Mouse (Mus musculus) 3134 (cell line): Measurements from ENCODE around the gene Kitl.

Experiments
- DNase-seq: peaks from one replicate; pipeline ENCODE4 v3.0.0-alpha.2; 2011; ENCODE audit warnings: low spot score; ENCODE audit not compliant: insufficient read length; ENCODE audit errors: extremely low read depth

Kitl gene

GRCm38 (mm10) chr10:100026778-100027177 lies 11.3 kb downstream of the Kitl start:
- DNase-seq, result no peak

DNA sequence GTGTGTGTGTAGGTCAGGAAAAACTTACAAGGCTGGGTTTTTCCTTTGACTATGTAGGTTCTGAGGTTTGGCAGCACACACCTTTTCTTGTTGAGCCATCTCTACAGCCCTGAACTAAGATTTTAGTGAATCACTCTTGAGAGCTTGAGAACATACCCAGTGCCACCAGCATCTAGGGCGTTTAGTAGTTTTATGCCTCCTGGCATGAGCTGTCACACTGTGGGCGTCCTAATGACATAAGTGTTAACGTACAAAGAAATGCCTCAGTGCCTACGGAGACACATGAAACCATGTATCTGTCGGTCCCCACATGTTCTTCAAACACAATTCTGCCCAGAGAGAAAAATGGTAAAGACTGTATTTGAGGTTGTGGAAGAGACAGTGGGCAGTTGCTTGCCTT lies 15.0 kb downstream of the Kitl start:
- no peak for DNase-seq

DNA sequence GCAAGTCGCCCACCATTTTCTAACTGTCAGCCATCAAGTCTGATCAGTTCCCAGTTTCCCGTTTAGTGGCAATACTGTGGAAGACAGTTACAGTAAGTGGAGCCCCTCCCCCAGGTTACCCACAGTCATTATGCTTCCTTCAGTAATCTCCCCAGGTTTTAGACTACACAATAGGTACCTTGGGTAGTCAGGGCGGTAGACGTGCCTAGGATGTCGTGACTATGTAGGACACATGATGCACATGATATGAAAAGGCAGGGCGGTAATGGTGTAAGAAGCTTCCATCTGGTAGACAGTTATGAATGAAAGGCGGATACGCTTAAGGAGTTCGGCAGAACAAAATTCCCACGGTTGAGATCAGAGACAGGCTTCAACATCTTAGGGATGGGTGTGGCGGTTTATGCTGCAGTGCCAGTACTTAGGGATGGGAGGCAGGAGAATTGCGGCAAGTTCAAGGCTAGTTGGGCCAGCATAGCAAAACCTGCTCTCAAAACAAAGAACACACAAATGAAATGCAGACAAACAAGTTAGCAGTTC lies 15.6 kb downstream of the Kitl start:
- no peak for DNase-seq

DNA sequence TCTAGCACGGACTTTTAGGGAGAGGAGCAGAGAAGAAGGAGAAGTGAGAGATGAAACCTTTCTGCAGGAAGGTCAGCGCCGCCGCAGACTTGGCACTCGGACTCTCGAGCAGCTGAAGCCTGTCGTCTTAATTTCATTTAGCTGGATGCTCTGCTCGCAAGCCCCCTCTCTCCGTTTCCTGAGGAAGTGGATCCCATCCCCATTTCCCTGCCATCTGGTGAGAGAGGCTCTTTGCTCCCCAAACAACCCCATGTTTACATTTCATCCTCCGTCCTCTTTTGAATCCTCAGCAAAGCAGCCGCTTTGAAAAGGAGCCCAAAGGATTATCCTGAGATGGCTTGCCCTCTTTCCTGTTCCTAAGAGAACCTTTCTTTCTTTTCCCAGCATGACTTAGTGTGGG lies 16.2 kb downstream of the Kitl start:
- no peak for DNase-seq

- peak; percentile 51 for DNase-seq
Observed at GRCm38 (mm10) chr10:100032566-100032965, 17.1 kb downstream of the Kitl start.

DNA sequence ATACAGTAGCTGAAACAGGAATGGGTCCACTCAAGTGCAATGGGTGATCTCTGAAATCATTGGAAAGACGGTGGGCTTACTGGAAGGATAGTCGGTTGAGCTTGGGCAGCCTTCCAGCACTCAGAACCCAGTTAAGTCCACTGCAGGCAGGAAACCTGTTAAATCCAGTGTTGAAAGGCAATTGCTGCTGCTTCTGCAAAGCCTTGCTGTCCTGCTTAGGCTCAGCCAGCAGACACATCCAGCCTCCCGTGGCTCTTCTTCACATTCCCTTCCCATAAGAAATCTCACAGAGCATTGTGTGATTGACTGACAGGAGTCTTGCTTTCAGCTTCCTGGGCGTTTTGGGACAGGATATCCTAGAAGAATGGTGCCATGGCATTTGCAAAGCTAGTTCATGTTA lies 20.6 kb downstream of the Kitl start:
- DNase-seq, result no peak

DNA sequence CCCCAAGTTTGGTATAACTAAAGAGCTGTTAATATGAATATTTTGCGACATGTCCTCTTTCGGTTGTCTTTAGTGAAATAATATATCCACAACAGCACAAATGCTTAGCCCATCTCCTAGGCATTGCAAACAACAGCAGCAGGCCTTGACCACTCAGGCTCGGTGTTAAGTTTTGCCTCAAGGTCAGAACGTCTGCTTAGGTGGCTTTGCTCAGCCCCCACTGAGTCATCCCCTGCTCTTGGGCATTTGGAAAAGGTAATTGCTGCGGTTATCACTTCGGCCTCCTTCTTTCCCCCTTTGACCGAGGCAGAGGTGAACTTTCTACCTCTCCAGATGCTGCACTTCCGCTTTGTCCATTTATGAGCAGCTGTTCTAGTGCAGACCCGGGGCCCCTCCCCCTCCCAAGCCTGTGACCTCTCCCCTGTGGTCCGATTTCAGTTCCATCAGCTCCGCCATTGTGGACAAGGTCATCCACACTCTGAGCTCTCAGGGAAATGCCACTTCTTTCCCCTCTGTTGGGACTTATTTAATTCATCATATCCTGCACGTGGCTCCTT lies 23.0 kb downstream of the Kitl start:
- no peak for DNase-seq

- no peak for DNase-seq
Observed at GRCm38 (mm10) chr10:100038994-100039393, 23.6 kb downstream of the Kitl start.

DNA sequence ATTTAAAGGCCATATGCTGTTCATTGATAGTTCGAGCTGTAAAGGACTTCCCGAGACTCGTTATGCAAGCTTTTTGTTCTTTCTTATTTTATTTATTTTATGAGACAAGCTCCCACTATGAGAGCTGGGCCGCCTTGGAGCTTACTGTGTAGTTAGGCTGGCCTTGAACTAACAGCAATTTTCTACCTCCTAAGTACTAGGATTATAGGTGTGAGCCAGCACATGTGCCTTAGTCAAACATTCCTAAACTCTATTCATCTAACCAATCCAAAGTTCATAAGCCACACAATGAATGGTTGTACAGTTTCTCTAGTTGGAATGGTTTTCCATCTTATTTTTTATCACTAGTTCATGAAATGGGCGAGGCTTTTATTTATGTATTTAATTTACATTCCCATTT lies 28.3 kb downstream of the Kitl start:
- DNase-seq, result no peak

- no peak for DNase-seq
Observed at GRCm38 (mm10) chr10:100044153-100044552, 28.7 kb downstream of the Kitl start.

GRCm38 (mm10) chr10:100051146-100051783 lies 35.8 kb downstream of the Kitl start:
- DNase-seq, result no peak

- no peak for DNase-seq
Observed at GRCm38 (mm10) chr10:100052404-100052803, 37.0 kb downstream of the Kitl start.

GRCm38 (mm10) chr10:100052911-100053310 lies 37.5 kb downstream of the Kitl start:
- DNase-seq, result no peak

GRCm38 (mm10) chr10:100054006-100054405 lies 38.6 kb downstream of the Kitl start:
- peak; percentile 14 for DNase-seq

- DNase-seq, result no peak
Observed at GRCm38 (mm10) chr10:100055082-100055481, 39.7 kb downstream of the Kitl start.

DNA sequence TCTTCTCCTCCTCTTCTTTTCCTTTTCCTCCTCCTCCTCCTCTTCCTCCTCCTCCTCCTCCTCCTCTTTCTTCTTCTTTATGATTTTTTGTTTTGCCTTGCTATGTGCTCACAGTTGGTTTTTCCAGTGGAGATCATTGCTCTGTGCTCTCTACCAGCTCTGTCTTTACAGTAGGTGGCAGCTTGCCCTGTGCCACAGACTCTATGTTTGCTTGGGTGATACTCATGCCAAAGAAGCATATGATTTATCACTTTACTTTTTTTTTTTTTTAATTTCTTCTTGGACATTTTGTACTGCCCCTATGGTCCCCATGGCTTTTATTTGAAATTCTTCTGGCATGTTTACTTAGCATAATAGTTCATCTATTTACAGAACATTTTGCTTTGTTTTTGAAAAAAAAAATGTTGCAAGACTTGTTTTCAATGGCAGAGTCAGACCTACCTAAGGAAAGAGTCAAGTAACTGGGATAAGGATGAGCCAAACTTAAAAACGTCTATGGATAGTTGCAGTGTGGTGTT lies 41.7 kb downstream of the Kitl start:
- DNase-seq, result no peak

DNA sequence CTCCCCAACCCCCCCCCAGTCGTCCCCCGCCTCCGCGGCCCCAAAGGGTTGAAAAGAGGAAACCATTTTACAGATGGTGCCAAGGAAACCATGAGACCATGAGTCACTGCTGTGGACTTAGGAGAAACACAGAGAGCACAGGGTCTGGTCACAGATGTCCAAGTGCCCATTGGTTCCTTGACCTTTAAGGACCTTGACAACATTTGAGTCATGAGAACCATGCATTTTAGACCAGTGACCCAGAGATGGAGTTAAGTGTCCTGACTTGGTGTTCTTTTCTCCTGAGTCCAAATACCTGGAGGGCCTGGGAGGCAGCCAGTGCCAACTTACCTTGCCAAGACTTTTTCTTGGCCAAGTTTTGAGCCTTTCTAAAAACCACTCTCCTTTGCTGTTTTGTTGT lies 43.9 kb downstream of the Kitl start:
- peak; percentile 54 for DNase-seq

DNA sequence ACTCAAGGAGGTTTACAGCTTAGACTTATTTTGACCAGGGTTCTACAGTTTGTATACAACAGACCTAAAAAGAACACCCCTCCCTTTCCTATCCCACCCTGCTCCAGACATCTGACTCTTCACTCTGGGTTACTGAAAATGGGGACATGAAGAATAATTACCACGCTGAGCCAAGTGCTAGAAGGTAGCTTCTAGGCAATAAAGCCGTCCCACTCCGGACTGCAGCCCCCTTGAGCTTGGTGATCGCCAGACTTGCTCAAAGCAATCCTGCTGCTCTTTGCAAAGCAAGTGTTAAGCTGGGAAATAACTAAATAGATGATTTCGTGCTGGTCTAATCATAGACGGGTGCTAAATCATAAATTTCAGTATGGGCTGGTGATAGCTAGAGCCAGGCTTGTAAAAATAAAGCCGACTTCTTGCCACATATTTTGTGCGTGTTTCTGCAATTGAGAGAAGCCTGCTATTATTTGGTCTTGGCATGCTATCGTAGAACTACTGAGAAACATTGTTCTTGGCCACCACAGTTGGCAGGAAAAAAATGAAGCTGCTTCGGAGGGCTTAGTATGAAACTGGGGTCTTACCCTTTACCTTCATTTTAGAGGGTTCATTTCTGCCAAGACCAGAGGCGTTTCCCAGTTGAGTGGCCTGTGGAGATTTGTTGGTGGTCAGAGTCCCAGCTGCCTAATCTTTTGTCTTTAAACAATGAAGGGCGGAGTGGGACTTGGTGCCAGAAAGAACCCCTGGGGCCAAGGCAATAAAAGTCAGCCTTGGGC lies 50.3 kb downstream of the Kitl start:
- no peak for DNase-seq

DNA sequence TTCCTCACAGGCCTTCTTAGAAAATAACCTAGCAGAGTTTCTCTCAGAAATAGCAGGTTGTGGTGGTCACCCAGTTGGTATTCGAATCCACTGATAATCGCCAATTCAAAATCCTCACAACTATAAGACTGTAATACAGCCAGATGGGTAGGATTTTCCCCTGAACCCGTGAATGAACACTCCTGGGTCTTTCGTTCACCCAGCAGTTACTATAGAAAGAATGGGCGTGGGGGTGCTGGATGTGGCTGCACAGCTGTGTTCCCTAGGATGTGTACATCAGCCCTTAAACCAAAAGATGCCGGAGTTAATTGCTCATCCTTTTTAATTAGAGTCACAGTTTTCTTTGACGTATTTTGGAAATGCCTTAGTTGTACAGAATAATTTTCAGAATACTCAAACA lies 50.9 kb downstream of the Kitl start:
- no peak for DNase-seq

- DNase-seq, result no peak
Observed at GRCm38 (mm10) chr10:100072641-100073040, 57.2 kb downstream of the Kitl start.

- no peak for DNase-seq
Observed at GRCm38 (mm10) chr10:100073092-100073491, 57.7 kb downstream of the Kitl start.

DNA sequence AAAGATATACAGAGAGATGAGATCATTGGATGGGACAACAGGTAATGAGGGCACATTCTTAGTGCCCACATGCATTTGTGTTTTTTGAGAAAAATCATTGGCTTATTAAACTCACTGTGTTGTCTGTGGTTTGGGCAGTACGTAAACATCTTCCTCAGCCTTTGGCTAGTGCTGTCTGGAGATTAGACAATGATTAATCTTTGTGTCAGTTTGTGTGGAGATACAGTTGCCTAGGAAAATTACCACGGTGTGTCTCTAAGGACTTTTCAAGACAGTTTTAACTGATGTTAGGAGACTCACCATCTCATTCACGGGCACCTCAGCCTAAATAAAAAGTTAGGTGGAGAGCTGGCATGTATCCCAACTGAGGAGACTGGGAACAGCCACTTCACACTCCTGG lies 85.7 kb downstream of the Kitl start:
- no peak for DNase-seq
